Mouse (Mus musculus): ENCODE results near the gene Lhfp.

GRCm38 (mm10) chr3:52999016-52999744 is 42.1 kb upstream of the Lhfp start:
- TF ChIP-seq CTCF (IDR thresholded peaks at IDR 0.05) (no peak), EP300 (IDR thresholded peaks at IDR 0.05; ENCODE audit: insufficient read depth, low read depth, low read length) (no peak), POLR2A (IDR thresholded peaks at IDR 0.05; ENCODE audit: insufficient read depth, low read depth, low read length) (no peak)
